10 mouse cellular contexts compared by ENCODE assay signal in genomic region chr13:99554466-99554865, GRCm38 (mm10).
"Had no signal": no experiment of that assay in that cellular context is flagged by ENCODE, and none has a peak within 500 bp of the region (broad histone marks: within the 10 kb centered on the region; RNA-seq: fewer than 3 reads in every experiment).

No protein-coding gene starts in this region.

- H3K9me3 ChIP-seq: limb, embryonic 15.5 days; liver, embryonic 12.5 days; midbrain, embryonic 13.5 days had no signal

- H3K36me3 ChIP-seq: limb, embryonic 15.5 days; liver, embryonic 12.5 days; midbrain, embryonic 13.5 days had no signal

- H3K27ac ChIP-seq: left cerebral cortex, adult 2 months; limb, embryonic 15.5 days; liver, embryonic 12.5 days; midbrain, embryonic 13.5 days had no signal

- ATAC-seq: liver, embryonic 12.5 days; midbrain, embryonic 13.5 days had no signal

- H3K9ac ChIP-seq: limb, embryonic 15.5 days; liver, embryonic 12.5 days; lung, embryonic 14.5 days; midbrain, embryonic 13.5 days had no signal

- H3K4me3 ChIP-seq: left cerebral cortex, adult 2 months; limb, embryonic 15.5 days; liver, embryonic 12.5 days; midbrain, embryonic 13.5 days had no signal

- DNase-seq: kidney, postnatal 10 days; kidney, postnatal 4 days; lung, embryonic 14.5 days; lung, postnatal 10 days; right cerebral cortex, postnatal 25 days; thymus, postnatal 36 days had no signal

- H3K27me3 ChIP-seq: limb, embryonic 15.5 days; liver, embryonic 12.5 days; midbrain, embryonic 13.5 days had no signal

- H3K4me1 ChIP-seq: liver, embryonic 12.5 days had no signal

- H3K4me2 ChIP-seq: limb, embryonic 15.5 days; liver, embryonic 12.5 days; lung, embryonic 14.5 days; midbrain, embryonic 13.5 days had no signal
